Mouse (Mus musculus) NIH3T3 (cell line): ENCODE data around the gene Gm6793.

Experiments
- DNase-seq: peaks from one replicate; pipeline ENCODE4 v3.0.0-alpha.2; 2012; ENCODE audit warnings: low read depth

The Gm6793 gene

DNA sequence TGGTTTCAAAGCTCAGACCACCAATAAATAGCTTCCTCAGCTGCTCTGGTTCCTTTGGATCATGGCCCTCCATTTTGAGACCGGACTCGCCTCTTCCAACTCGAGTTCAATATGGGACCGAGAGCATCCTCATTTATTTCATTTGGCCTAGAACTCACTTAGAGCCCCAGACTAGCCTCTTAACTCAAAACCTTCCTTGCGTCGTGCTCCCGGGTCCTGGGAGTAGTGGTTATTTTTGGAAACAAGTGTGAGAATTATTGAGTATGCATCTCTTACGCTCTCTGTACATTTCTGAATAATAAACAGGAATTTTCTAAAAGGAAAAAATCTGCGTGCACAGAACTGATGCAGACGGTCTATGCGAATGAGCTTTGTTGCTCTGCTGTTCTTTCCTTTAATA is at the start of gene Gm6793:
Gene Gm6793 (minus strand): TSS at position 101 of the 400 bp plus-strand sequence.
- no peak for DNase-seq

DNA sequence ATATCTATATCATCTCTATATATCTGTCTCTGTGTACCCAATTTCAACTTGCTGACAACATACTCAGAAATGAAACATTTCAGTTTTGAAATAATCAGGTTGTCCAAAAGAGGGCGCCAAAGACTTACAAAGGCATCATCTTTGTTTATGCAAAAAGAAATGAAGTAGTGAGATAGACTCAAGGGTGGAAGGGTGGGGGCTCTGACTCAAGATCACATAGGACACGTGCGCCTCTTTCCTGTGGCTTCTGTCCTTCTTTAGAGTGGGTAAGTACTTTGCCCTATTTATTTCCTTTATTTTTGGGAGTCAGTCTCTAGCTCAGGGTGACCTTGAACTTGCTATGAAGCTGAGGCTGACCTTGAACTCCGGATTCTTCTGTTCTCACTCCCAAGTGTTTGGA is 46.5 kb upstream of the Gm6793 start:
- peak; percentile 76 for DNase-seq

DNA sequence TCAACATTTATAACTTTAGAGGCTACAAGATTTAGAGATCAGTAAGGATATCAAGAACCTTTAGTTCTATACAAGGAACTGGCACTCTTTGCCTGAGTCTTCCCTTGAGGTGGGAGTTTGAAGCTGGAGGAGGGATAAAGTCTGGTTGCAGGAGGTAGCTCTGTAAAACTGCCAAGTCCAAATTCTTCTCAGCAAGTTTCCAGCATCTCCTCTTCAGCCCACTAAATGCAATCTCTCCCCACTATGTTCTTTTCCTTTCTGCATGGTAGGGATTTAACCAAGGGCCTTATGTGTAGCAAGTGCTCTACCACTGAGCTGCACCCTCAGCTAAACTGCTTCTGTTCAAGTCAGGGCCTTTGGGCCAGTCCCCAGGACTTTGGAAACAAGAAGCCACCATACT is 39.6 kb upstream of the Gm6793 start:
- no peak for DNase-seq

DNA sequence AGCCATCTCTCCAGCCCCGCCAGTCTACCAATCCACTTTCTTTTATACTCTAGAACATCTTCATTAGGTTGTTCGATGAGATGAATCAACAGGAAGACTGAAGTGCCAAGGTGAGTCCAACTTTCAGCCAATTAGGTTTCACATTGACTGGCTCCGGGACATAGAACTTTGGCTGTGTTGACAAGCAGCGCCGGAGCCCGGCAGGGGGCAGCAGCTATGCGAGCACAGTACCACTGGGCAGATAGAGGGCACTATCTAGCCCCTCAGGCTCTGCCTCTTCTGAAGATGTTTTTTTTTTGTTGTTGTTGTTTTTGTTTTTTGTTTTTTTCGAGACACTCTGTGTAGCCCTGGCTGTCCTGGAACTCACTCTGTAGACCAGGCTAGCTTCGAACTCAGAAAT is 36.7 kb upstream of the Gm6793 start:
- DNase-seq = no peak

DNA sequence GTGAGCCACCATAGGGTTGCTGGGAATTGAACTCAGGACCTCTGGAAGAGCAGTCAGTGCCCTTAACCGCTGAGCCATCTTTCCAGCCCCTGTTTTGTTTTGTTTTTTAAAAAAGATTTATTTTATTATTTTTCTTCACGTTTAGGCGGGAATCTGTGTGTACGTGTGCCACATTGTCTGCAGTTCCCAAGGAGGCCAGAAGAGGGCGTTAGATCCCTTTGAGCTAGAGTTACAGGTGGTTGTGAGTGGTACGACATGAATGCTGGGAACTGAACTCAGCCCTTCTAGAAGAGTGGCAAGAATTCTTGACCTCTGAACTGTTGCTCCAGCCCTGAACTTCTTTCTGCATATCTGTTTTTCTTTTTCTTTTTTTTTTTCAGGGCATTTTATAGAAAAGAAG is 35.1 kb upstream of the Gm6793 start:
- no peak for DNase-seq

DNA sequence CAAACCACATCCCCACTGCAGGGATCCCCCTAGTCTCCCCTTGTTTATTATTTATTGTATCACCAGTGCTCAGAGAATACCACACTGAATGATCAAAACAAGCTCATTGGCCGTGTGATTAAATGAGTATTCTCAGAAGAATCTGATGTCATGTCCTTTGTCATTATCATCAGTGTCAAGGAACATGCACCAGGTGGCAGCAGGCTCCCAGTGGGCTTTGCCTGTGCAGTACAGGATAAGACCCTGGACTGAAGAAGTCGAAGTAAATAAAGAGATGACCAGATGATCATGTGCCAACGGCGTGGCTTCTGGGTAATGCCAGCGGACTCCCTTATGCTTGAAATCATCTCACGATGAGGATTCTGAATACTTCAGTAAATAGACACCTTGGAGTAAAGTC is 33.5 kb upstream of the Gm6793 start:
- no peak for DNase-seq

DNA sequence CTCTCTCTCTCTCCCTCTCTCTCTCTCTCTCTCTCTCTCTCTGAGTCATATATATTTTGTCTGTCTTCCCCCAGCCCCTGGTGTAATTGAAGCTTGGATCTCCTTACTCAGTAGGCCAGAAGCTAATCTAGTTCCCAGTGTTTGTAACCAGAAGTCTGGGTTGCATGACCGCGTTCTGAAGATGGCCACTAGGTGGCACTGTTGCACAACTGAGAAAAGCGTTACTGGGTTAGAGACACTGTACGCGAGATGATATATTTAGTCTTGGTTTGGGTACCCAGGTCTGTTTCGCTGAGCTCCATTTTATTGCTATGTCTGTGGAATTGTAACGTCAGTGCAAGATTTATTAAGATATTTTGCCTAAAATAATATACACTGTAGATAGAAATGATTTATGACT is 31.1 kb upstream of the Gm6793 start:
- peak; percentile 88 for DNase-seq

DNA sequence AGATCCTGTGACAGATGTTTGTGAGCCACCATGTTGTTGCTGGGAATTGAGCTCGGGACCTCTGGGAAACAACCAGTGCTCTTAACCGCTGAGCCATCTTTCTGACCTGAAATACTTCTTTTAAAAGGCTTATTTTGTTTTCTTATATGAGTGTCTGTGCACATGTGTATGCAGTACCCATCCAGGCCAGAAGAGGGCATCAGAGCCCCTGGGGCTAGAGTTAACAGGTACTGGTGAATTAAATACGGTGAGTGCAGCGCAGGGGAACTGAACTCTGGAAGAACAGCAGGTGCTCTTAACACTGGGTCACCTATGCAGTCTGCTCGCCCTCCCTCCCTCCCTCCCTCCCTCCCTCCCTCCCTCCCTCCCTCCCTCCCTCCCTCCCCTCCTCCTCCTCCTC is 30.3 kb upstream of the Gm6793 start:
- DNase-seq = no peak

DNA sequence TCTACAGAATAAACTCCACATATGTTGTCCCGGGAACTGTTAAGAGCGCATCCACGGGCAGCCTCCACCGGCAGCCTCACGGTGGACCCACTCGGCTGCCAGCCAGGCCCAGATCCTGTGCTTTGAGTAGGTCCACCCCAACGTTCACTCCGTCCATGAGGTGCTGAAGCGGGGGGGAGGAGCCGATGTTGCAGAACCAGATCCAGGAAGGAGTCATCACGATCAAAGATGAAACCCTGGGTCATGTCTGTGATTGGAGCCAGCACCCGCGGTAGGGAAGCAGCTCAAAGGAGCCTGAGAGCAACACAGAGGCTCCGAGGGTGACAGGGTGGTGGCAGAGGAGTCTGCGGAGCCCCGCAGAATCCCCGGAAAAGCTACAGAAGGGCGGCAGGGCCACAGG is 22.7 kb upstream of the Gm6793 start:
- DNase-seq = no peak

DNA sequence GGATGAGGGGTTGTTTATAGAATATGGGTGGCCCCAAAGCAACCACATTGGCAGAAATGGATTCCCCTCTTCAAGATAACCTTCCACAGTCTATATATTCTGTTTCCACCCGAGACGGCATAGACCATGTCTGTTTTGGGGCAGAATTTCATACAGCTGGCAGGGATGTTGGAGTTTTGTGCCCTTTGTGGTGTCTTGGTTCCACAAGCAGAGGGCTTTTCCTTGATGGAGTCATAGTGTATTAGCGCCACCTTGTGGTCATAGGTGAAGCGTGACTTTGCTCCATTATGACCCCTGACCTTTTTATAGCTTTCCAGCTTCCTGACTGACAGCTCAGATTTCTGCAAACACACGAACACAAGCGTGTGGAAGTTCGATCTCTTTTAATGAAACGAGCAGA is 19.8 kb upstream of the Gm6793 start:
- peak; percentile 87 for DNase-seq

DNA sequence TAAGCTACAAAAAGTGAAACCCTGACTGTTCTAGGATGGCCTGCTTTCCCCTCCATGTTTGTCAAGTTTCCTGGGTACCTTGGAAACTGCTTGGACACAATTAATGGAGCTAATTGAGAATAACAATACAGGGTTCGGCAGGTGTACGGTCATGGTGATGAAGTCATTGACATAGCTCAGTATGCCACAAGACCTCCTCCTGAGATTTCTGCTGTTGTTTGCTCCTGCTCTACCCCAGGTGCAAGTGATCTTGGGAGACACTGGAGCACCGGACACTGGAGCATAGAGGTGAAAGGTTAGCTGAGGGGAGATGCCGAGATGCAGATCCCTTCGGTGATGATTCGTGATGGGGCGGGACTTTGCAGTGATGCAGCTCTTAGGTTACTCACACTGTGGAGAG is 18.2 kb upstream of the Gm6793 start:
- no peak for DNase-seq

DNA sequence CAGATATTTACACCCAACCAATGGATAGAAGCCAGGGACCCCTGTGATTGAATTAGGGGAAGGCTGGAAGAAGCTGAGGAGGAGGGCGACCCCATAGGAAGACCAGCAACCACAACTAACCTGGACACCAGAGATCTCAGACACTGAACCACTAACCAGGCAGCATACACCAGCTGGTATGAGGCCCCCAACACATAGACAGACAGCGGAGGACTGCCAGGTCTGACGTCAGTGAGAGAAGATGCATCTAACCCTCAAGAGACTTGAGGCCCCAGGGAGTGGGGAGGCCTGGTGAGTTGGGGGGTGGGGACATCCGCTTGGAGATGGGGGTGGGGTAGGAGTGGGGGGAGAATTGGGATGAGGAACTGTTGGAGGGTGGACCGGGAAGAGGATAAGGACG is 15.8 kb upstream of the Gm6793 start:
- DNase-seq = no peak

DNA sequence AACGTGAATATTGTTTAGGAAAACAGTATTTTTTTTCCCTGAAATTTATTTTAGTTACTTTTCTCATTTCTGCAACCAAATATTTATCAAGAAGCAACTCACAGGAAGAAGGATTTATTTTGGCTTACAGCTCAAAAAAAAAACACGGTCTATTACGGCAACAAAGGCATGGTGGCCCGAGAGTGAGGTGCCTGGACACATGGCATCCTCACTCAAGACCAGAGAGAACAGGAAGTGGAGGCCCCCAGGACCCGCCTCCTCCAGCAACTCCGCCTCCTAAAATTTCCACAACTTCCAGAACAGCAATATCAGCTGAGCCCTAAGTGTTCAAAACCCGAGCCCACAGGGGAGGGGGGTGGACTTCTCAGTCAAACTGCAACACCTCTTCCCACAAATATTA is 14.6 kb upstream of the Gm6793 start:
- DNase-seq = no peak

DNA sequence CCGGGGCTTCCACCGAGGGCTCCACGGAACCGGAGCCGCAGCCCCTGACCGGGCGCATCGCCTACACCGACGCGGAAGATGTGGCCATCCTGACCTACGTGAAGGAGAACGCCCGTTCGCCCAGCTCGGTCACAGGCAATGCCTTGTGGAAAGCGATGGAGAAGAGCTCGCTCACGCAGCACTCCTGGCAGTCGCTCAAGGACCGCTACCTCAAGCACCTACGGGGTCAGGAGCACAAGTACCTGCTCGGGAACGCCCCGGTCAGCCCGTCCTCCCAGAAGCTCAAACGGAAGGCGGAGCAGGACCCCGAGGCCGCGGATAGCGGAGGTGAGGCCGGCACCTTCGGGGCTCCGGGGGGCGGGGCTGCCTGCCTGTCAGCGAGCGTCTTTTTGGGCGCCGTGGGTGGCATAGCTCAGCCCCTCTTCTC is 3.0 kb downstream of the Gm6793 start:
- DNase-seq = peak; percentile 41

DNA sequence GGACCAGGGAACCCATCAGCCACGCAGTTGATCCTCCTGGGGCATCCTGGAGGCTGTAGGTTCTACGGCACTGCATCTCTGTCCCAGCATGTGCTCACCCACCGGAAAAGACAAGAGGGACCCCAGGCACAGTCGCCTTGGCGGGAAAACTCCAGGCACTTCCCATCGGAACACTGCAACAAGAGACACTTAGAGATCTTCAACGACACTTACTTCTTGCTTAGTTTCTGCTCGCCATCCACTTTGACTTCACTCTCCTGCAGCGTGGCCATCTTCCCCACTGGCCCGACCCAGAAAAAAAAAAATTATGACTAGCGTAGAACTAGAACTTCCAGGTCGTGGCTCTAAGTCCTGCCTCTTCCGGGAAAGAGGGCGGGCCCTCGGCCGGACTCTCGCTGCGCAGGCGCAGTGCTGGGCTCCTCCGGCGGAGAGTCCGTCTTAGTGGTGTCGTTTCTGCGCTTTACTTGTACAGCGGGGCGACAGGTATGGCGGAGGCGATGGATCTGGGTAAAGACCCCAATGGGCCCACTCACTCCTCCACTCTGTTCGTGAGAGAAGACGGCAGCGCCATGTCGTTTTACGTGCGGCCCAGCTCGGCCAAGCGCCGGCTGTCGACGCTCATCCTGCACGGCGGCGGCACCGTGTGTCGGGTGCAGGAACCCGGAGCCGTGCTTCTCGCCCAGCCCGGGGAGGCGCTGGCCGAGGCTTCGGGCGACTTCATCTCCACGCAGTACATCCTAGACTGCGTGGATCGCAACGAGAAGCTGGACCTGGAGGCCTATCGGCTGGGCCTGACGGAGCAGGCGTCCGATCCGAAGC is 3.6 kb downstream of the Gm6793 start, which contains the start of the genes Kars and Terf2ip:
Gene Kars (minus strand): TSS at position 327 of the 819 bp plus-strand sequence.
Gene Terf2ip (plus strand): TSS at position 402 of the 819 bp plus-strand sequence.
- peak; percentile 96 for DNase-seq

DNA sequence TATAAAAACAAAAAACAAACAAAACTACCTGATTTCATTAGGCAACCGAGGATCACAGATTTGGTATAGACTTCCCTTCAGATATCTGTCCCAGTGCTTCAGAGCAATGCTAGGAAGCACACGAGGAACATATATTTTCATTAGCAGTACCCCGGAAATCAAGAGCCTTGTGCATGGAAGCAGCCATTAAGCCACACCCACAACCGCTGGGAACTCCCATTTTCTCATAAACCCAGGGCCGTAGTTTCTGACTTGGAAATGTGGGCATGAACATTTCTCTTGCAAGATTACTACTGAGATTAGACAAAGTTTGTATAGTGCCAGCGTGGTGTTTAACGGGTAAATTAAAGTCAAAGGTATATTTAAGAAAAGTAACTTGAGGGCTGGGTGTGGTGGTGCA is 5.3 kb downstream of the Gm6793 start:
- no peak for DNase-seq

DNA sequence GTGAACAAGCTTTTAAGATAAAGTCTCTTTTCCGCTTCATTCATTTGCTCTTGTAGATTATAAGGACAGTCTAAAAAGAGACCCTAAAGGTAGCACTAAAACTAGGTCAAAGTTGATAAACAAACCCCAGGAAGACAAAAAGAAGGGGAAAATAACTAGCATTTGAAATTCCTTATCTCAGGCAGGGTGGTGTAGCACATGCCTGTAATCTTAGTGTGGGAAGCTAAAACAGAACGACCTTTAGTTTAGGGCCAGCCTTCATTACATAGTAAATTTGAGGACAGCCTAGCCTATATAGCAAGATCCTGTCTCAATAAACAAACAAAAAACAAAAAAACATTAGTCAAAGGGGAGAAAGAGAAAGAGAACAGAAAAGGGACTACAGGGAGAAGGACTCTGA is 7.2 kb downstream of the Gm6793 start:
- no peak for DNase-seq

DNA sequence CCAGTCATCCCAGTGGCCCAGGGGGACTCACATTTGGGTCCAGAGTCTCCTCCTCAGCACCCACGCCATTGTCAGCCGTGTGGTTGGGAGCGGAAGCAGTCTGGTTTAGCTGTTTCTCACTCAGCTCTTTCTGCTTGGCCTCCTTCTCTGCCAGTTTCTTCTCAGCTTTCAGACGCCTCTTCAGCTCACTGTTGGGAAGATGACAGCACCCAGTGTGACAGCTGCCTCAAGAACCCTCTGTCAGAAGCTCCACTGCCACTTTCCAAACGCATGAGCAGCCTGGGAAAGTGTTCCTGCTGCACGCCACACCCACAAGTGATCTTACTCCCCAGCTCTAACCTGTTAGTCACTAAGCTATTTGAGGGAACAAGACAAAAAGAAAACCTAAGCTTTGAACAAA is 9.2 kb downstream of the Gm6793 start:
- DNase-seq = no peak

DNA sequence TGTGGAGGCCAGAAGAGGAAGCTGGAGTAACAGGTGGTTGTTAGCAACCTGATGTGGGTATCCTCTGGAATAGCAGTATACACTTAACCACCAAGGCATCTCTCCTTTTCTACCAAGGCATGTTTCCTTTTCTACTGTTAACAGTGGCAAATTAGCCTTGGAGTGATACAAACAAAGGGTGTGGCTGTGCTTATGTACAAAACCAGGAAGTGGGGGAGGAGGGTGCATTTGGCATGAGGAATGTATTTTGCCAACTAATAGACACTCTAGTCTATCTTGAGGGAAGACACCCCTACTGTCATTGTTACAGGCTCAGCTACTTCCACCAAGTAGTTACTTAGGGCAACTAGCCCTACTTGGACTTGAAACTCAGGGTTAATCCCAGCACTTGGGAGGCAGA is 10.1 kb downstream of the Gm6793 start:
- no peak for DNase-seq

DNA sequence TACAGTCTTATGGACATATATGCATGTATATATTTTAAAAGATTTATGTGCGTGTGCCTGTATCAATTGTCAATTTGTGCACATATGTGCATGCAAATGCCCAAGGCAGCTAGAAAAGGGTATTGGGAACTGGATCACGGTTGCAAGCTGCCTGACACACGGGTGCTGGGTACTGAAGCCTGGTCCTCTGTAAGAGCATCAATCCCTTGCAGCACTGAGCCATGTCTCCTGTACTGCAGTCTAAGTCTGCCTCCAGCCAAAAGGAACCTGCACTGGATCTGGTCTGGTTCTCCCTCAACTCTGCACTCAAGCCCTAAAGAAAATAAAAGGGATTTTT is 22.2 kb downstream of the Gm6793 start:
- DNase-seq = no peak

DNA sequence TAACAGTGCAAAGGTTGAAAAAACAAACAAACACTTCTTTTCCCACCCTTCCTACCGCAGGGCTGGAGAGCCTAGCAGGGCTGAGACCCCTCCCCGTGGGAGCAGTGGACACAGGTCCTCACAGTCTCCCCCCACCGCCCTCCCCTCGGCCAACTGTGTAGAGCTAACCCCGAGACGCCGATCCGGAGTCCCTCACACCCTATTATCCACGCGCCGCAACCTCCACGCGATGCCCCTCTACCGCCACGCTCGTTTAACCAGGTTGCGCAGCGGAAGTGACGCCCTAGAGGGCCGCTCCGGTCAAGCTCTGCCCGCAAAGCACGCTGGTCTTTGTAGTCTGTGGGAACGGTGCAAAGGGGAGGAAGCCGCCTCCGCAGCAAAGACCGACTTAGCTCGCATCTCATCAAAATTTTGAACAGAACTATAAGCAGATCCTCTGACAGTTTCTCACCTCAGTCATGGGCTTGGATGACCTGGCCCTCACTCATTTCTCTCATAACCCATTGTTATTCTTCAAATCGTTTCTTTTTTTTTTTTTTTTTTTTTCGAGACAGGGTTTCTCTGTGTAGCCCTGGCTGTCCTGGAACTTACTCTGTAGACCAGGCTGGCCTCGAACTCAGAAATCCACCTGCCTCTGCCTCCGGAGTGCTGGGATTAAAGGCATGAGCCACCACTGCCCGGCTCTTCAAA is 22.7 kb downstream of the Gm6793 start, which contains the start of gene Adat1:
Gene Adat1 (minus strand): TSS at position 290 of the 690 bp plus-strand sequence.
- DNase-seq = peak; percentile 91

DNA sequence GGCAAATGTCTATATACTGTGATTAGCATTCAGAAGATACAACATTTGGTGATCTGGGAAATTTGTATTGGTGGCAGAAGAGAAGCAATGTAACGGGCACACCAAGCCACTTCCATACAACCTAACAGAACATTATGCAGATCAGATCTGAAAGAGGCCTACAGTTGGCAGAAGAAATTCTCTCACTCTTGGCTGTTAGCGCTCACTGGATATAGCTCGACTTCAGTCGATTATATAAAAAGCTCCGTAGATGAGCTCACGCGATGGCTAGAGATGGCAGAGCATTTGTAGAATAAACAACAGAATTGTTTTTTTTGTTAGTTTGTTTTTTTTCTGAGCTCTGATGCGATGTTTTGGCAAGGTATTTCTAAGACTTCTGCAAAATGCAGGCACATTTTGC is 23.6 kb downstream of the Gm6793 start:
- no peak for DNase-seq

DNA sequence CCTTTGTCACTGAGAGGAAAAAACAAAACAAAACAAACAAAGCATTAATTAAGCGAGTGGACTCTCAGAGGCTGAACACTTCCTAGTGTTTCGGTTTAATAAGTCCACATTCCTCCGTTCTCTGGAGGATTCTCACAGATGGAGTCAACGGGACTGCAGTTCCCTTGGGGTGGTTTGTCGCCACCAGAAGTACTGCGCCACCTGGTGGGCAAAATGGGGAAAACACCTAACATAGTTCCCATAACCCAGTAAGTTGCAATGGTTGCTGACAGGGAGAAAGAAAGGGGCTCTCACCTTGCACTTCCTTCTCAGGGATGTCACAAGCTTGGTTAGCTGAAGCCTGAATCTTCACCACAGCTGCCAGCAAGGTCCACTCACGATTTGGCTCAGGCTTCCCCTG is 24.9 kb downstream of the Gm6793 start:
- DNase-seq = peak; percentile 88

DNA sequence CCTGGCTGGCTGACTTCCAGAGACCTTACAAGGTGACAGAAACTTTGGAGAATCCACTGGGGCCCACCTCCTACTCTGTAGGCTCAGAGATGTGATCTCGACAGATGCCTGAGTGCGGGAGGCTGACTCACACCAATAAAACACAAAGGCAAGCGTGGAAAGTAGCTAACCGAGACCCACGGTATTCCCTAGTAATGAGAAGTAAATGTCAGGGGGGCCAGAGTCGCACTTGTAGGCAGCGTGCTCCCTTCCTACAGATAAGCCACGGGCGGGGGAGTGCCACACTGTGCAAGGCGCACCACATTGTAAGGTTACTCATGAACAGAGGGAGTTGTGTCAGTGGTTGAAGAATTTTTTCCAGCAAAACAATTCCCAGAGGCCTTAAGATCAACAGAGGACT is 30.3 kb downstream of the Gm6793 start:
- DNase-seq = peak; percentile 44
